Mouse (Mus musculus): Measurements from ENCODE around the gene Esd. TPM values are rescaled to one million over a fixed set of nuclear protein-coding genes. Genes with fewer than 3 reads are reported as not detected.

Esd gene
- polyA plus RNA-seq (2015; fragmentation: Nextera tagmentation; extraction: Ambion mirVana) = 165 and 180 TPM in 2 replicates

DNA sequence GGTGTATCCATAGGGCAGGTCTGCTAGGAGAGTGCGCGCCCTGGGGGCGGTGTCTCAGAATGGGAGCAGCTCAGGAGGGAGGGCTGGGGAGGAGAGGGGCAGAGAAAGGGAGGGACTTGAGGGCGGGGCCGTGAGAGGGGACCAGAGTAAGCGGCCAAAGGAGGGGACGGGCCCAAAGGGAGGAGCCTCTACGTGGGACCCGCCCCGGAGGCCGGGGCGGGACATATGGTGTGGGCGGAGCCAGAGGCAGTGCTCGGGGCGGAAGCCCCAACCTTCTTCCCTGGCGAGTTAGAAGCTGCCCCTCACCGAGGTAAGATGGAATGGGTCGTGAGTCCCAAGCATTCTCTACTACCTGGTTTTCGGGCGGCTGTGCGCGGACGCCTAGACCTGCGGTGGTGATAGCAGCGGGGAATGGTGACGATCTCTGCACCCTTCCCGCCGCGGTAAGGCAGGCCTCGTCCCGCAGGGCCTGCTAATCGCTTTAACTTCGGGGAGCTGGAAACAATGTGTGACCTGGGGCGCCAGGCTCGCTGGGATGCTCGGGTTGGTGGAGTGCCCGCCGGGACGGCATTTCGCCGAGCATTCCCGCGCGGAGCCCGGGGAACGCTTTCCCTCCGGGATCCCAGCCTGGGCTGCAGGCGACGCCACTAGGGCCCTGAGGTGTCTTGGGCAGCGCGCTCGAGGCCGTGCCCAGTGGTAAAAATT lies at the start of gene Esd:
Gene Esd, plus strand, starts transcription at position 219 of the 705 bp plus-strand sequence.
- H3K27me3 ChIP-seq = no peaks in the 10 kb centered on the region
- H3K36me3 ChIP-seq (replicated peaks) = peaks cover 20% of the 10 kb centered on the region
- peak; percentile 99 for ATAC-seq (ENCODE audit: insufficient read depth)
- H3K4me1 ChIP-seq (replicated peaks) = peaks cover 17% of the 10 kb centered on the region
- no peaks in the 10 kb centered on the region for H3K9me3 ChIP-seq (replicated peaks)
- WGBS (ENCODE audit: insufficient replicate concordance) = 0% methylated on average over 50 of the region's 53 CpGs
- H3K9ac ChIP-seq = peak within 1 kb of the TSS; percentile 80
- H3K27ac ChIP-seq (replicated peaks) = peak within 1 kb of the TSS; percentile 80
- peak within 1 kb of the TSS; percentile 73 for H3K4me3 ChIP-seq (replicated peaks)
- peak within 1 kb of the TSS; percentile 85 for H3K4me2 ChIP-seq

- H3K4me3 ChIP-seq (replicated peaks) = no peak overlapping the region
- ATAC-seq (ENCODE audit: insufficient read depth) = no peak
- no peaks in the 10 kb centered on the region for H3K36me3 ChIP-seq (replicated peaks)
- H3K9ac ChIP-seq = no peak overlapping the region
- H3K27me3 ChIP-seq = no peaks in the 10 kb centered on the region
- peaks cover 5% of the 10 kb centered on the region; the same call in 1 of the 2 replicates for H3K4me1 ChIP-seq (replicated peaks)
- no peak overlapping the region for H3K27ac ChIP-seq (replicated peaks)
- no peaks in the 10 kb centered on the region for H3K9me3 ChIP-seq (replicated peaks)
- H3K4me2 ChIP-seq = no peak overlapping the region
- 51% methylated on average over 5 of the region's 5 CpGs for WGBS (ENCODE audit: insufficient replicate concordance)
Measured at GRCm38 (mm10) chr14:74684298-74684978, 47.7 kb upstream of the Esd start.

GRCm38 (mm10) chr14:74691963-74692362 lies 40.1 kb upstream of the Esd start:
- ATAC-seq (ENCODE audit: insufficient read depth) = no peak
- Histone ChIP-seq H3K27ac (replicated peaks) (no peak overlapping the region), H3K36me3 (replicated peaks) (no peaks in the 10 kb centered on the region), H3K4me1 (replicated peaks) (no peaks in the 10 kb centered on the region), H3K9ac (no peak overlapping the region), H3K9me3 (replicated peaks) (no peaks in the 10 kb centered on the region), H3K27me3 (no peaks in the 10 kb centered on the region), H3K4me3 (replicated peaks) (no peak overlapping the region), H3K4me2 (no peak overlapping the region)
- 71% methylated on average over 2 of the region's 2 CpGs for WGBS (ENCODE audit: insufficient replicate concordance)

DNA sequence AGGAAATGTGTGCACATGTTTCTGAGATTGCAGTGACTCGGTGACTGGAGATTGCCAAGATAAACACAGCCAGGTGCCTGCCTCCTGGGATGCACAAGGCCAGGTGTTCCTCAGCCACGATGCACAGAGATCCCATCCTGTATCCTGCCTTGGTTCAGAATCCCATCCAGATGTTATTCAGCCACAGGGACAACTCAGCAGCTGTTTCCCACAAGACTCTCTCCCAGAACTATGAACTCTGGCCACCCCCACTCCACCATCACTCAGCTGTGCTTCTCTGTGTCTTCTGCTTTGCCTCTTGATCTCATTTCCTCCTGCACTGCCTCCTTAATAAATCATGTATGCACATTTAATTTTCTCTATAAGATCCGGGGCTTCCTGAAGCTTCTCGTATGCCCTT lies 35.3 kb upstream of the Esd start:
- H3K27ac ChIP-seq (replicated peaks) = no peak overlapping the region
- ATAC-seq (ENCODE audit: insufficient read depth) = no peak
- H3K4me3 ChIP-seq (replicated peaks) = no peak overlapping the region
- H3K27me3 ChIP-seq = no peaks in the 10 kb centered on the region
- no peaks in the 10 kb centered on the region; the same call in 1 of the 2 replicates for H3K4me1 ChIP-seq (replicated peaks)
- no peak overlapping the region for H3K9ac ChIP-seq
- no peaks in the 10 kb centered on the region for H3K36me3 ChIP-seq (replicated peaks)
- no peak overlapping the region for H3K4me2 ChIP-seq
- 58% methylated on average over 4 of the region's 4 CpGs for WGBS (ENCODE audit: insufficient replicate concordance)
- no peaks in the 10 kb centered on the region for H3K9me3 ChIP-seq (replicated peaks)

- H3K27ac ChIP-seq (replicated peaks) = no peak overlapping the region
- ATAC-seq (ENCODE audit: insufficient read depth) = no peak
Measured at GRCm38 (mm10) chr14:74697432-74697831, 34.7 kb upstream of the Esd start.

DNA sequence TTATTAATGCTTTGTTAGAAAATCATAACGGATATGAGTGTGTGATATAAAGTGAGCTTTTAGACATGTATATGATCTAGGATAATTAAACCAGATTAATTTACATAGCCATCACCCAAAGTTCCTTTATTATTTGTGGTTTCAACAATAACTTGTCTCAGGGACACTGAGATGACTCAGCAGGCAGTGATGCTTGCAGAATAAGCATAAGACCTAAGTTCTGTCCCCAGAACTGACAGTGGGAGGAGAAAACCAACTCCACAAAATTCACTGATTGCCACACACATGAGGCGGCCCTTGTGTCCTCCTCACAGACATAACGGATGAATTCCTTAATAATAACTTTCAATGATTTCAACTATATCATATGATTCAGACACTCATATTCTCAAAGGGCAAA lies 32.9 kb upstream of the Esd start:
- ATAC-seq (ENCODE audit: insufficient read depth) = no peak
- Histone ChIP-seq H3K4me3 (replicated peaks) (no peak overlapping the region), H3K36me3 (replicated peaks) (no peaks in the 10 kb centered on the region), H3K9ac (no peak overlapping the region), H3K4me1 (replicated peaks) (no peaks in the 10 kb centered on the region; the same call in 1 of the 2 replicates), H3K4me2 (no peak overlapping the region), H3K27ac (replicated peaks) (no peak overlapping the region), H3K9me3 (replicated peaks) (no peaks in the 10 kb centered on the region), H3K27me3 (no peaks in the 10 kb centered on the region)
- 48% methylated on average over 3 of the region's 3 CpGs for WGBS (ENCODE audit: insufficient replicate concordance)

More at GRCm38 (mm10) chr14:74697432-74697831, 34.7 kb upstream of the Esd start:
- Histone ChIP-seq H3K27me3 (no peaks in the 10 kb centered on the region), H3K9me3 (replicated peaks) (no peaks in the 10 kb centered on the region), H3K36me3 (replicated peaks) (no peaks in the 10 kb centered on the region), H3K4me1 (replicated peaks) (no peaks in the 10 kb centered on the region; the same call in 1 of the 2 replicates), H3K4me2 (no peak overlapping the region), H3K9ac (no peak overlapping the region), H3K4me3 (replicated peaks) (no peak overlapping the region)

- H3K36me3 ChIP-seq (replicated peaks) = no peaks in the 10 kb centered on the region
- 31% methylated on average over 6 of the region's 6 CpGs for WGBS (ENCODE audit: insufficient replicate concordance)
- H3K4me2 ChIP-seq = no peak overlapping the region
- no peaks in the 10 kb centered on the region for H3K9me3 ChIP-seq (replicated peaks)
- no peaks in the 10 kb centered on the region for H3K27me3 ChIP-seq
- H3K27ac ChIP-seq (replicated peaks) = no peak overlapping the region
- H3K4me1 ChIP-seq (replicated peaks) = no peaks in the 10 kb centered on the region; the same call in 1 of the 2 replicates
- ATAC-seq (ENCODE audit: insufficient read depth) = no peak
- no peak overlapping the region for H3K9ac ChIP-seq
- no peak overlapping the region for H3K4me3 ChIP-seq (replicated peaks)
Measured at GRCm38 (mm10) chr14:74703930-74704329, 28.2 kb upstream of the Esd start.

GRCm38 (mm10) chr14:74709054-74709453 lies 23.0 kb upstream of the Esd start:
- no peaks in the 10 kb centered on the region for H3K4me1 ChIP-seq (replicated peaks)
- no peaks in the 10 kb centered on the region for H3K27me3 ChIP-seq
- H3K27ac ChIP-seq (replicated peaks) = no peak overlapping the region
- no peaks in the 10 kb centered on the region for H3K36me3 ChIP-seq (replicated peaks)
- no peak for ATAC-seq (ENCODE audit: insufficient read depth)
- WGBS (ENCODE audit: insufficient replicate concordance) = 13% methylated on average over 3 of the region's 3 CpGs
- no peak overlapping the region for H3K4me3 ChIP-seq (replicated peaks)
- H3K9me3 ChIP-seq (replicated peaks) = no peaks in the 10 kb centered on the region
- no peak overlapping the region for H3K4me2 ChIP-seq
- no peak overlapping the region for H3K9ac ChIP-seq

- H3K4me2 ChIP-seq = no peak overlapping the region
- no peaks in the 10 kb centered on the region for H3K9me3 ChIP-seq (replicated peaks)
- H3K36me3 ChIP-seq (replicated peaks) = no peaks in the 10 kb centered on the region
- H3K4me3 ChIP-seq (replicated peaks) = no peak overlapping the region
- H3K4me1 ChIP-seq (replicated peaks) = no peaks in the 10 kb centered on the region
- no peak overlapping the region for H3K9ac ChIP-seq
- no peak overlapping the region for H3K27ac ChIP-seq (replicated peaks)
- H3K27me3 ChIP-seq = peaks cover 3% of the 10 kb centered on the region; the same call in 1 of the 2 replicates
- ATAC-seq (ENCODE audit: insufficient read depth) = no peak
- 59% methylated on average over 3 of the region's 3 CpGs for WGBS (ENCODE audit: insufficient replicate concordance)
Measured at GRCm38 (mm10) chr14:74723541-74723940, 8.6 kb upstream of the Esd start.

GRCm38 (mm10) chr14:74731221-74732078 lies 647 bp upstream of the Esd start:
- Histone ChIP-seq H3K4me1 (replicated peaks) (peaks cover 17% of the 10 kb centered on the region), H3K4me3 (replicated peaks) (peak overlapping the region; percentile 73), H3K27ac (replicated peaks) (peak overlapping the region; percentile 77), H3K9me3 (replicated peaks) (no peaks in the 10 kb centered on the region), H3K27me3 (no peaks in the 10 kb centered on the region), H3K4me2 (peak overlapping the region; percentile 85), H3K9ac (peak overlapping the region; percentile 80), H3K36me3 (replicated peaks) (peaks cover 12% of the 10 kb centered on the region)
- 25% methylated on average over 9 of the region's 9 CpGs for WGBS (ENCODE audit: insufficient replicate concordance)
- peak; percentile 1; the same call in 1 of the 2 replicates for ATAC-seq (ENCODE audit: insufficient read depth)

- Histone ChIP-seq H3K4me1 (replicated peaks) (peaks cover 17% of the 10 kb centered on the region), H3K9ac (peak overlapping the region; percentile 26; the same call in 1 of the 2 replicates), H3K27me3 (no peaks in the 10 kb centered on the region), H3K27ac (replicated peaks) (peak overlapping the region; percentile 39; the same call in 1 of the 2 replicates), H3K9me3 (replicated peaks) (no peaks in the 10 kb centered on the region), H3K36me3 (replicated peaks) (peaks cover 32% of the 10 kb centered on the region), H3K4me2 (peak overlapping the region; percentile 85), H3K4me3 (replicated peaks) (peak overlapping the region; percentile 73)
- no peak for ATAC-seq (ENCODE audit: insufficient read depth)
- 60% methylated on average over 2 of the region's 2 CpGs for WGBS (ENCODE audit: insufficient replicate concordance)
Measured at GRCm38 (mm10) chr14:74733397-74733796, 1.3 kb downstream of the Esd start.

All from liver, embryonic 15.5 days (tissue).